Mouse (Mus musculus) cerebellum, postnatal 4 days (tissue): ENCODE measurements at regions not wholly inside any gene's neighbourhood (a gene's known extent, or its start where the extent isn't known, plus 50 kb on each side); places are given as distances from the start of the nearest gene placed in this dataset.

Experiments
- DNase-seq, 2 experiments: peaks; one replicate each; pipeline ENCODE4 v3.0.0; 2022; ENCODE audit warnings: low spot score in 2 of 2, mixed read lengths in 1 of 2

GRCm38 (mm10) chr9:122625081-122625480 lies 122.1 kb upstream of the Topaz1 start:
- no peak for DNase-seq

- DNase-seq, result no peak
Measured at GRCm38 (mm10) chr9:122626346-122626745, 120.8 kb upstream of the Topaz1 start.

GRCm38 (mm10) chr9:122629171-122629904 lies 117.8 kb upstream of the Topaz1 start:
- no peak for DNase-seq

- no peak for DNase-seq
Measured at GRCm38 (mm10) chr9:122631793-122632192, 115.4 kb upstream of the Topaz1 start.

- no peak for DNase-seq
Measured at GRCm38 (mm10) chr9:122633484-122633883, 113.7 kb upstream of the Topaz1 start.

- peak in 1 of 2 experiments; percentile 58 for DNase-seq
Measured at GRCm38 (mm10) chr9:122635138-122635964, 111.8 kb upstream of the Topaz1 start.

- no peak for DNase-seq
Measured at GRCm38 (mm10) chr9:122637591-122637990, 109.6 kb upstream of the Topaz1 start.

- DNase-seq, result no peak
Measured at GRCm38 (mm10) chr9:122639239-122639638, 107.9 kb upstream of the Topaz1 start.

- DNase-seq, result no peak
Measured at GRCm38 (mm10) chr9:122642913-122643312, 104.2 kb upstream of the Topaz1 start.

- DNase-seq, result no peak
Measured at GRCm38 (mm10) chr9:122645569-122645968, 101.6 kb upstream of the Topaz1 start.

GRCm38 (mm10) chr9:122650862-122651261 lies 96.3 kb upstream of the Topaz1 start:
- DNase-seq, result no peak

GRCm38 (mm10) chr9:122655583-122655982 lies 91.6 kb upstream of the Topaz1 start:
- peak in 1 of 2 experiments; percentile 32 for DNase-seq

GRCm38 (mm10) chr9:122660050-122660449 lies 87.1 kb upstream of the Topaz1 start:
- DNase-seq, result no peak

GRCm38 (mm10) chr9:122666978-122667645 lies 80.0 kb upstream of the Topaz1 start:
- DNase-seq, result no peak

GRCm38 (mm10) chr9:122667646-122667981 lies 79.5 kb upstream of the Topaz1 start:
- DNase-seq, result no peak

GRCm38 (mm10) chr9:122673777-122674176 lies 73.4 kb upstream of the Topaz1 start:
- no peak for DNase-seq

GRCm38 (mm10) chr9:122678001-122678696 lies 69.0 kb upstream of the Topaz1 start:
- no peak for DNase-seq

GRCm38 (mm10) chr9:122687170-122687569 lies 60.0 kb upstream of the Topaz1 start:
- peak in 1 of 2 experiments; percentile 20 for DNase-seq

- peak in 1 of 2 experiments; percentile 23 for DNase-seq
Measured at GRCm38 (mm10) chr9:122691879-122692278, 55.3 kb upstream of the Topaz1 start.

- no peak for DNase-seq
Measured at GRCm38 (mm10) chr9:122695724-122696123, 51.4 kb upstream of the Topaz1 start.
